Mouse (Mus musculus) ovary, adult 18-20 months (tissue): Measurements from ENCODE around the gene Galnt3.

Source experiments
- DNase-seq: peaks from one replicate; pipeline ENCODE4 v3.0.0; 2022; ENCODE audit warnings: low spot score, mixed read lengths

Gene Galnt3

DNA sequence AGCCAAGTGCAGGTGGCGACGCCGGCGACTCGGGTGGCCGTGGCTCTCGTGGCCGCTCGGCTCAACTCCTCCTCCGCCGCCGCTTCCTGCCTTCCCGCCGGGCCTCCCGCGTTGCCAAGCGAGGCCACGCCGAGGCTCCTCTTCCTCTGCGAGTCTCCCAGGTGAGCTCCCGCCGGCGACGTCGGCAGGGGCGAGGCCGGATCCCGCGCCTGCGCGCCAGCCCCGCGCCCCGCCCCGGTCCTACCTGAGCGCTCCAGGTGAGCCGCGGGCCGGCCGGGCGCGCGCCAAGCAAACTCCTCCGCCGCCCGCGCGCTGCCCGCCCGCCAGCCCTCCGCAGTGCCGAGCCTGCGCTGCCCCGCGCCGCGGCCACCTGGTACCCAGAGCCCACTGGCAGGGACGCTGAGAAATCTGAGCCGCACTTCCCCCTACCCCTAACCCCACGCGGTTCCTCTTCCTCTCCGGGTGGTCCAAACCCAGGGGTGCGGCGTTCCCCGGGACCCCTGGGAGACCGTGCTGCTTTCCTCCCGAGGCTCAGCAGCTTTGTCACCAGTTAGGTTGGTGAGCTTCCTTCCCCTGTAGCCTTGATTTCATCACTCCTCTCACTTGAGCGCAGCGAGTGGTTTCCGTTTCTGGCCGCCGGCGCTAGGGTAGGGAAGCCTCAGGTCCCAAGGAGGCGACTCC lies at the start of gene Galnt3:
Gene Galnt3, minus strand, starts transcription at position 404 of the 681 bp plus-strand sequence.
- peak; percentile 13 for DNase-seq

DNA sequence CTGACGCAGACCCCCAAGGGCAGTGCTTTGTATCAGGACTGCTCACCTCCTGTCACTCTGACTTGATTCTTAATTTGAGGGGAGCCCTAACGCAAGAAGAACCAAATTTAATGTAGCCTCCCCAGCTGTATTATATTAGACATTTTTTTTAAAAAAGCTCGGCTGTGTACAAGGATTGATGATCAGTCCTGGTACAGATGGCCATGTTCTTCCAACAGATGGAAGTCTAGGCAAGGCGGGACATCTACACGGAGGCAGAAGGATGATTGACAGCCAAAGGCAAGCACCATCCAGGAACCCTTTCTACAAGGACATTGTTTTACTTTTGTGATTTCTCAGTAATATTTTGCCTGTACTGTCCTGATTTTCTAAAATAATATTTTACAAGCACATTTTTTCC lies 48.3 kb upstream of the Galnt3 start:
- DNase-seq, result no peak

DNA sequence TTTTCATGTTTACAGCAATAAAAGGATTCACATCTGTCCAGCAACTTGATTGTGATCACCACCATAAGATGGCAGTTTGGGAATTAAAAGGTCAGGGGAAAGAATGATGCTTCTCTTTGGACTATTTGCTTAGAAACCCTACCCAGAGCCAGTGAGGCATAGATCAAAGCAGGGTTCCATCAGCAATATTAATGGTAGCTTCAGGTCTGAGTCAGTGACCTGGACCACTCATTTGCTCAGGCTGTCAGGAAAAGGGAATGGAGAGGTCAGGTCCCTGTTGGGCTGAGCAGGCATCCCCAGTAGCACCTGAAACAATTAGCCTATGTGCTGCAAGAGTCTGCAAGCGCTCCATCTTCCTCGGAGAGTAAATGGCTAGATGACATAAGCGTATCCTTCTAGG lies 46.8 kb upstream of the Galnt3 start:
- no peak for DNase-seq

DNA sequence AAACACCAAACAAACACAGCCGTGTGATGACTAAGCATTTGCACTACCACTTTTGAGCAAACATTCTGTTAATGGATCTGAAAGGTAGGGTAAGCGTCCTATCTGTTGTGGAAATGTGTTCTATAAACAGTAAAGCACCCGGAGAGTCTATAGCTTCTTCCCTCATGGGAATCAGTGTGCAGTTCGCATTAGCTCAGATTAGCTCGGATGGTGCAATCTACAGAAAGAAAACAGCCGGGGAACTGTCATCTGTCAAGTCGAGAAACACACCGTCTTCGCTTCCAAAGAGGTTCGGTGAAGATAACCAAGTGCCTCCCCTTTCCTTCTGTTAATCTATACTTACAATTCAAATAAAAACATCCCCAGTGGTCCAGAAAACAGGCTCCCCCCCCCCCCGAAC lies 45.9 kb upstream of the Galnt3 start:
- DNase-seq, result no peak

DNA sequence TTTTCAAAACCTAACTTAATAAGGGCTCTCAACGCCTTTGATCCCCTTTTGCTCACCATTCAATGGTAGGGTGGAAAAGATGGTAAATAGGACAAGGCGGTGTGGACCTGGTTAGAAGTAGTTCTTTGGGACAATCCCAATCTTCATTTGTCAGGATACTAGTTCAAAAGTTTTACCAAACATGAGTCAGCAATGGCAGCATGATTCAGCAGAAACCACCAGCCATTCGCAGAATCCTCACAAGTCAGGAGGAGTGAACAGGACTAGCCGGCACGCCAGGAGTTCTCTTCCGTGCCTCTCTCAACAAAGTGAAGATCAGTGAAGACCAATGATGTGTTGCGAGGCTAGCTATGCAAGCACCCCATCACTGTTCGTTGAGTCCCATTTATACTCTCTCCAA lies 40.2 kb upstream of the Galnt3 start:
- no peak for DNase-seq

DNA sequence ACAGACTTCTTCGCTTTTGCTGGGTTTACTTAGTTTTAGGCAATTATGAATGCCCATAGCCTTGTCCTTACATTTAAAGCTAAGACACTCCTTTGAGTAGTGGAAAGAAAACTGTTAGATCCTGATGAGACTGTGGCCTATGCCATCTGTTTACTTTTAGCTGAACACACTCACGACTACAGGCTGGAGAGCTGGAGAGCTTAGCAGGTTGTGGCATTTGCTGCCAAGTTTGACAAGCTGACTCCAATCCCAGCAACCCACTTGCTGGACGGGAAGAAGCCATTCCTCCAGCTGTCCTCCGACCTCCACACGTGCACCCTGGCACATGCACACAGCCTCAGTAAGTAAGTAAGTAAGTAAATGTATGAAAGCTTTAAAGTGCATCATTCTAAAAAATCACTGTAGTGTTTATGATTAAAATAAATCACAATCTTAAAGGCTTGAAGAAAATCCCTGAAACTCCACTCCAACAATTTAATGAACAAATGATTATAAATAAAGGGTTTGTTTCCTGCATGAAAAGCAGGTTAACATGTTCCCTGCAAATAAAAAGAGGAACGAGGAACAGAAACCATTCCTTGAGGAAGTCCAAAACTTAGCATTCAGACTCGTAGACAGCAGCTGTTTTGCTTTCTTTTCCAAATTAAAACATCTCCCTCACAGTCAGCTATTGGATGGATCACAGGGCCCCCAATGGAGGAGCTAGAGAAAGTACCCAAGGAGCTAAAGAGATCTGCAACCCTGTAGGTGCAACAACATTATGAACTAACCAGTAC lies 33.5 kb upstream of the Galnt3 start:
- no peak for DNase-seq

DNA sequence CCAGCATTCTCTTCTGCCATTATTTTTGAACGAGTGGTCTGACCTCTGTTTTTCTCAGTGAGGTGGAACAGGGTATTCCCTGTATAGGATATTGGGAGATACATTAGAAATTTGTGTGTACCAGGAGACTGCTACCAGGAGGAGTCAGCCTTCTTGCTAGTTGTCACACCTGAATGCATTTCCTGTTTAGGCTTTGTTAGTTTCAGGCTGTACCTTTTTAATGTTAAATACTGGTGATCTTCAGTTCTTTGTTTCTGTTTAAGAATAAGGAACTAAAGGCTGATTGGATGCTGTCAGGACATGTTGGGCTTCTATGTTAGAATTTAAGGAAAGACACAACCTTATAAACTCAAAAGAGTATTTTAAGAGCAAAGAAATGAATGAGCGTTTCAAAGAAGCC lies 26.6 kb upstream of the Galnt3 start:
- no peak for DNase-seq

DNA sequence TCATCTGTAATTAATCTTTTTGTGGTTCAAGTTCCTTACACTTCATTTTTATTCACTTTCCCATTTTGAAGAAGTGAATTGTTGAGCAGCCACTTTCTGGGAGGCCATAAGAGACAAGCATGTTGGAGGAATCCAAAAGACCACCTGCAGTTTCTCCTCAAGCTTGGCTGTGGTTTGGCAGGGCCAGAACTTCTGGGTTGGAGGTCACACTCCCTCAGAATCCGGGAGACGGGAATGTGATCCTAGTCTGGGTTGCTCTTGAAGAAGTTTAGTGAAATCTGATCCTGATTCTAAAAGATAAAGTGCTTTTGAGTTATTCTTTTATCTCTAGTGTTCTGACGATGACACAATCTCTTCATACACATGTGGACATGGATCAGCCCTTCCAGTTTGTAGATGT lies 25.7 kb upstream of the Galnt3 start:
- no peak for DNase-seq

DNA sequence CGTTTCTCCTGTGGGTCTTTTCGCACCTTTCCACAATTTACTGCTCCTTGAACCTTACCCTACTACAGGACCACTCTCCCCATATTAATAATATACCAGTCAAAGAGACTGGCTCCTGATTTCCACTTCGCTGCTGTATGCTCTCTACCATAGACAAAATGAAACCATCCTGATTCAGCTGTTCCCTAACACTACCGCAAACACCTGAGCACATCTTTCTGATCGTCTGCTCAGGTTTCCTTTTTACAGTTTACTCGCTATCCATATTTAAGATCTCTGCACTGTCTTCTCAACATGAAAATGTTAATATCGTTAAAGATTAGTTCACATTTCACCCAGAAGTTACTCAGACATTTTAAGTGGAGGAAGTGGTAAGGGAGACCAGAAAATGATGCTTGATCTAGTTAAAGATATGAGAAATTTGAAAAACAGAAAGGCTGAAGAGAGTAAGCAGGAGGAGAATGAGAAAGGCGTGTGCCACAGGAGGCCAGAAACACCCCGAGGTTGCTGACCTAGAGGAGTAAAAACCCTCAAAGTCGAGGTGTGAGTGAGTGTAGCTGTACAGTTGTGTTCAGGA lies 23.9 kb upstream of the Galnt3 start:
- no peak for DNase-seq

DNA sequence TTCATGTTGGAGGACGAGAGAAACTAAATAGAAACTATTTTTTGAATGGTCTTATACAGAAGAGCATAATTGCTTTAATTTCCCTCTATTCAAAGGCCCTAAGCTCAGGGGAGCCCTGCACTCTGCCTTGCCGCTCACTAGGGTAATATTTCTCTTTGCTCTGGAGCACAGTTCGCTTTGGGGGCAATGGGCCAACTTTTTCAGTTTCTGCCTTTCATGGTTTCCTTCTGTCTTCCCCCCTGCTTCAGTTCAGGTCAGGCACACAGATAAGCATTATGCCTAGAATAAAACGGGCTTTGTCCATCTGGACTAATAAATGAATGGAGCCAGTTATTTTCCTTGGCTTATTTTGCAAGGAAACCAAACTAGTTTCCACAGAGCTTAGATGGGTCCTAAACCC lies 21.7 kb upstream of the Galnt3 start:
- DNase-seq, result no peak

DNA sequence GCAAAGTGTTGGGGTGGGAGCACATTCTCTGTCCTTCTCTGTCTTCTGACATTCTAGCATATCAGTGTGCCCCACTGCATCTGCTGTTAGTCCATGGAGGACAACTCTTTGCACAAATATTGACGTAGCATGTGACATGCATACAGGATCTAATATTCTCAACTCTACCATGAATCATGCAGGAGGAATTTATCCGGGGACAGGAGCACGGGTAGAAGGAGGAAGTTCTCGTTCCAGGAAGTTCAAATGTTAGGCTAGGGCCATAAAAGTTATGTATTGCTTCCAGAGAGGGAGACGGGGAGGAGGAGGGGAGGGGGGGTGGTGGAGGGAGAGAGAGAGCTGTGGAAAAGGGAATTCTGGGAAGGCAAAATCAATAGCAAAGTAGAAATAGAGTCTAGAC lies 20.0 kb upstream of the Galnt3 start:
- no peak for DNase-seq

DNA sequence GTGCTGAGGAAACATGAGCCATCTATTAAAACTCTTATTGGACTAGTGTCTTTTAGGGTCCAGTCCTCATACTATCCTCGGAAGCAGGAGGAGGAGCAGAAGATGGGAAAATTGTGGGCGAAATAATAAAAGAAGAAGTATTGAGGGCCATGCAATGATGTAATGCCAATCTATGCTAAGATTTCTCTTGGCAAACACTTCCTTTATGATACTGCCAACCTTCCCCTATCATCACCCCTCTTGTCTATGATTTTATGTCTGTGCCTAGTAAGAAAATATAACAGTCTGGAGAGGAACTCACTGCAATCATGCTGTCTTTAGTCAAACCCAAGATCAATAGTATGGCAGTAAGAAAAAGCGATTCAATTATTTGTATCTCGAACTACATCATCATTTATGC lies 18.5 kb upstream of the Galnt3 start:
- DNase-seq, result no peak

DNA sequence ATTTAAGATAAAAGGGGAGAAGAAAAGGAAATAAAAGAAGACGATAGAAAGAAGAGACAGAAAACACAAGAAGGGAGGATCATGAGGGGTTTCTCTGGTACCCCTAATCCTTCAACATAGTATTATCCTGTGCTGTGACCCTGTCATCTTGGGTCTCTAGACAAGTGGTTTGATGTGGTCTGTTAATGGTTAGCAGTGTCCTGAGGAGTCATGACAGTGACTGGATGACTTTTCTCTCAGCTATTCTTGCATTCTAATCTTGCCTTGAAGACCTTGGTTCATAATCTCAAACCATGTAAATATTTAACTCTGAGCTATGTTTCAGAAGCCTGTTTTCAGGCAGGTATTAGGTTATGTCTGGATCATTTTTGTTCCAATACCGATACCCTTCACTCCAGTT lies 17.9 kb upstream of the Galnt3 start:
- no peak for DNase-seq

DNA sequence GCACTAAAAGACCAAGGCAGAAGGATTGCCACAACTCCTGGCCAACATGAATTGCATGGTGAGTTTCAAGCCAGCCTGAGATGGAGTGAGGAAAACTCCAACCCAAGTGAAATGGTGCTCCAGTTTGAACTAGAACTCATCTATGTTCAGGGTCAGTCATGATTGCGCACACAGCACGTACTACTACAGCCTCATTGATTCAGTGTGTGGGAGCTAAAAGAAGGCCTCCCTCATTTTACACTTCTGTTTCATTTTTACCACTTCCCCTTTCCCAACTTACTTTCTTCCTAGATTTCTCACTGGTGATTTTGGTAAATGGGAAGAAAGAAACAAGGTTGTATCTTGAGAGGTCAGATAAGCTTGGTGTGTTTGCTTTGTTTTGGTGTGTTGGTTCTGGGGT lies 17.5 kb upstream of the Galnt3 start:
- no peak for DNase-seq

DNA sequence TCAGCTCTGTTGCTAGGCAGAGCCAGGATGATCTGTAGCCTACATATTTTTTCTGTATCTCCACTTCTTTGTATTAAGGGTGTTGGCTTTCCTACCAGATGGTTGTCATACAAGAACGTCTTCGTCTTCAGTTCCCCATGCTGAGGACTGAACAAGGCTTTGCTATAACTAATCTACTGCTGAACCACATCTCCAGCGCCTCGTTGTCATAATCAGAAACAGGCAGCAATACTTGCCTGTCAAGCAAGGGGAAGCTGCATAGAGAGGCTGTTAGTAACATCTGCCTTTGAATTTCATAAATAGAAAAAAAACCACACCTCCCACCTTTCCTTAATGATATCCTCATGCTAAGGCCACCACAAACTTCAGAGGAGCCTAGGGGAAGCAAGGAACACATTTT lies 15.5 kb upstream of the Galnt3 start:
- DNase-seq, result no peak

DNA sequence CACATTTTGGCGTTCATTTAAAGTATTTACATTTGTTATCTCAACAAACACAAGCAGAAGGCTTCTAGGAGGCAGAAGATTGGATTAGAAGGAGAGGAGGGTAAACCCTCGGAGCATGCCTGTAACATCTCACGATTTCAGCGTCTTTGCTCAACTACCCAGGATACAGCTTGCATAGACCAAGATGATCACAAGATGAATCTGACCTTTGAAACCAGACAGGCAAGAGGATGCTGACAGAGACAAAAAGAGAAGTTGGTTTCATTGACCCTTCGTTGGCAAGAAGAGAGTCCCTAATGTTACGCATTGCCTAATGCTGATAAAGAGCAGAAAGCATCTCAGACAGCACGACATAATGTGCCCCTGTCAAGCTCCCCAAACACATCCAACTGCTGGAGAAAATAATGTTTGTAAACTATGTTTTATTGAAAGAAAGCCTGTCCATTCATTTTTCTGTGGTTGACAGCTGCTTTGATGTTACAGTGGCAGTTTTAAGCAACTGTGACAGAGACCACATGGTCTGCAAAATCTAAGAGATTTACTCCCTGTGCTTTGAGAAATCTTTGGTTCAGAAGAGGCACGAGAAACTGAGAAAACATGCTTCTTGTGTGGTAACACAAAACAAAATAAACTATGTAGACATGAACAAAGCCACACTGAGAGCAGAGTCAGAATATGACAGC lies 7.2 kb upstream of the Galnt3 start:
- DNase-seq, result no peak

DNA sequence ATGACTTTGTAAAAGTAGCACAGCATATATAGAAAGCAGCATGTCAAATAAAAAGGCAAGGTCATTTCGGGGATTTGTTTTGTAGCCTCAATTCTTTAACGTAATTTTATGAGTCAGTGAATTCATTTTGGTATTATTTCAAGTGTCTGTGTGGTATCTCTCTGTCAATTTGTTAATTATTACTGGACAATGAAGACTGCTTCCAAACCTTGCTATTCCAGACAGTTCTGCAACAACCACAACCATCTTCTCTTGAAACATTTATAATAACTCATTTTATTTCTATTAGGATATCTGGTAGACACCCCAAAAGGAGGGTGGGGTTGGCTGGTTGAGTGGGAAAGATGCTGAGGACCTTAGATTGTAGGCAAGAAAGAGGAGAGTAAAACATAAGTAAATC lies 4.1 kb upstream of the Galnt3 start:
- DNase-seq, result no peak

DNA sequence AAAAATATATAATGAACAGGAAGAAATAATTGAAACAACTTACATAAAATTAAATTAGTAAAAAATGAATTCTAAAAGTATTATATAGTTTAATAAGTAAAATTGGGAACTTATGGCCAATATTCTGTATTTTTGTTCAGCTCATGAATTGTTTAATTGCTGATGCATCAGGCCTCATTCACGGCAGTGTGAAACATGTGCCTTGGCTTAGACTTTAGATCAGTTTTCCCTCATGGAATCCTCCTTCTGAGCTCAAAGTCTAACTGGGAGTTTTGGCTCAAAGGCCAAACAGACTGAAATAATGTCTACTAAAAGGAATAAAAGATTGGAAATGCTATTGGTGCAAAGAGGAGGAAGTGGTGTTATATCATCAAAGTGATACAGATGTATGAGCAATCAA lies 2.7 kb upstream of the Galnt3 start:
- DNase-seq, result no peak

DNA sequence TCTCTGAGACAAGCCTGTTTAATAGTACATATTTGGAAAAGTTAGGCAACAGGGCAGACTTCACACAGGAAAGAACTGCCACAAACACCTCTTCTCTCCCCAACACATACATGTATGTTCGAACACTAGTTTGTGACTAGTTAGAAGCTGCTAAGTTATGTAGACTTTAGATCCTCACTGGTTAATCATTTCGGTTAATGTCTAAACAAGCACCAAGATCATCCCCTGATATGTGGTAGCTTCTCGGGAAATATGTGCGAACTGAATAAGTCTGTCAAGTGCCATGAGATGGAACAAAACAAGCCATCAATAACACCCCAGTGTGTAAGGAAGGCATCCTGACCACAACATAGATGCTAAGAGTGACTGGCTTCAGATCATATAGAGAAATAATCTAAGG lies 2.1 kb upstream of the Galnt3 start:
- DNase-seq, result no peak

DNA sequence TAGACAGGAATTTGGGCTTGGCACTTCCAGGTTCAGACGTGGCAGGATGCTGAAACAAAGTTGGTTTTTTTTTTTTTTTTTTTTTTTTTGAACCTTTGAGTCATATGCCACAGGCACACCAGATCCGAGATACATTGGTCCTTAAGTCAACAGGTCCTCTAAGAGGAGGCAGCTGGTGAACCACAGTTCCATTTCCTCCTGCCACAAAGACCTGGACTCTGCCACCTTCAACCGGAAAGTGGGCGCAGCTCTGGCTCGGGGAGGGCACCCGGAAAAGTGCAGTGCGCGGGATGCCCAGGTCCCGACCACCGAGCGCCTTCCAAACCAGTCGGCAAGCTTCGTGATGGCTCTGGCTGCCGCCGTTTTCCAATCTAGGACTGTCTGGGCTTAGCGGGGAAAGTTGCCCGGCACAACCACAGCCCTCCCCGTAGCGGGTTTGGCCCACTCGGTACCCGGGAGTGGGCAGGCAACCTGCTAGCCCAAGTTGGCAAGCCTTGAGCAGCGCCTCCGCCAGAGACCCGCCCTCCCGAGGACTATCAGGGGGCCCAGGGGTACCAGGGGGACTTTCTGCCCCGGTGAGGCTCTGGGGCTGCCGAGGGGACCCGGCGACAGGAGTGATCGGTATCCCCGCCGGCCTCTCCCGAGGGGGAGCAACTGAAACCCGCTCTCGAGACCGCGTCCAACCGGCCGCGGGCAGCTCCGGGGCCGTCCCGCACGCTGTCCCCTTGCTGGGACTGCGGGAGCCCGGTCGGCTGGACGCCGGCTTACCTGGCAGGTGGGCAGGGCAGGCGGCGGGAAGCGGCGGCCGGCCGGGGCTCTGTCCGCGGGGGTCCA lies 821 bp downstream of the Galnt3 start:
- no peak for DNase-seq

DNA sequence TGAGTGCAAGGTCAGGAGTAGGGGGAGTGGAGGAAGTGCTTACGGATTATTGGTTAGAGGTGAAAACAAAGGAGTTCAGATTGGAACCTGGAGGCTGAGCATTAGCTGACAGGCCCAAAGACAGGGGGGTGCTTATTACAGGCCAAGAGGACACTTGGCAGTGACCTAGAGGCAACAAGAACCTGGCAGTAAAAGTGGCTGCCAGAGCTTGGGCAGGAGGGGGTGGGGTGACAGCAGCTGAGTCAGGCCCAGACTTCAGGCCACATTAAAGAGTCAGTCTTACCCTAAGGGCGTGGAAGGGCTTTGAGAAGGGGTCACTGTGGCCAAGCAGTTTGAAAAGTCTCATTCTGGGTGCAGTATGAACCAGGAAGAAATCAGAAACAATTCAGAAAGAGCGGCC lies 7.1 kb downstream of the Galnt3 start:
- no peak for DNase-seq

DNA sequence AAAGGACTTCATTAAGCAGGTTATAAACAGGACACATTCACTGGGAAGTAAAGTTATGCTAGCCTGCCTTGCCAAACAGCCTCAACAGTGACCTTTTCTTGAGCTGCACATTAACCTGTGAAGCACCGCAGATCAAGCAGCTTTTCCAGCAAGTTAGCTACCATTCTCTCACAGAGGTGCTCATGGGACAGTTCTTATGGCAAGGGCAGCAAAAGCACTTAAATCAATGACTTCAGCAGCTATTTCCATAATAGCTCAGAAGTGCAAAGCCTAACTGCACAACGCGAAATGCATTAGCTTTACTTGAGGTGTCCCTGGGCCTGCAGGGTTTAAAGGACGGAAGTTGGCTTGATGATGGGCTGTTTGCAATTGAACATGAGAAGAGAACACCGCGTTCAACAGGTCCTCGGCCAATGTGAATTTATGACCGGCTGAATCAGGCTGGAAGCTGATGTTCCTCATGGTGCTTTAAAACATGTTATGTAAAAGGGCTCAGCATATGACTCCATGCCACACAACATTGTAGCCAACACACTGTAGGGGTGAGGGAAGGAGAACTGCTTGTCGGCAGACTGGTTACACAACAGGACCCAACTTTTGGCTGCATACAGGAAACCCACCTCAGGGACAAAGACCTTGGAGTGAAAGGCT lies 16.8 kb downstream of the Galnt3 start:
- DNase-seq, result no peak
